Mouse (Mus musculus) lung, postnatal 0 days (tissue): ENCODE measurements around the gene Pip5kl1. TPM values are rescaled to one million over a fixed set of nuclear protein-coding genes. Genes with fewer than 3 reads are reported as not detected.
A peak's percentile ranks its signal among the peaks of the same experiment; 100 is the strongest.

Source experiments
- ATAC-seq: fragments of 200-750 bp; cut with Nextera tagmentation; 2 replicates; pipeline ENCODE4 v1.8.0; 2017; ENCODE audit warnings: moderate library complexity
- DNase-seq: peaks from one replicate; pipeline ENCODE4 v3.0.0-alpha.2; 2016; ENCODE audit warnings: low spot score
- H3K27ac ChIP-seq: fragments of 300-500 bp; sonication (generic); 2 replicates; pipeline ENCODE4 v1.5.1; 2014; ENCODE audit warnings: antibody characterized with exemption, mild to moderate bottlenecking, low read length, mixed read lengths
- H3K27me3 ChIP-seq: fragments of 300-500 bp; sonication (generic); replicated peaks from 2 replicates; pipeline ENCODE4 v1.6.1; 2014; ENCODE audit warnings: low read length, mixed read lengths; ENCODE audit not compliant: insufficient read depth
- H3K36me3 ChIP-seq: fragments of 300-500 bp; sonication (generic); 2 replicates; pipeline ENCODE4 v1.6.1; 2014; ENCODE audit warnings: low read length, mixed read lengths; ENCODE audit not compliant: insufficient read depth
- H3K4me1 ChIP-seq: fragments of 300-500 bp; sonication (generic); 2 replicates; pipeline ENCODE4 v1.6.1; 2014; ENCODE audit warnings: antibody characterized with exemption, low read depth, low read length, mixed read lengths; ENCODE audit not compliant: insufficient read depth
- H3K4me2 ChIP-seq: fragments of 300-500 bp; sonication (generic); replicated peaks from 2 replicates; pipeline ENCODE4 v1.6.1; 2014; ENCODE audit warnings: low read depth, mild to moderate bottlenecking, low read length, moderate library complexity, mixed read lengths
- H3K4me3 ChIP-seq: fragments of 300-500 bp; sonication (generic); 2 replicates; pipeline ENCODE4 v1.5.1; 2014; ENCODE audit warnings: low read depth, low read length
- H3K9ac ChIP-seq: fragments of 300-500 bp; sonication (generic); replicated peaks from 2 replicates; pipeline ENCODE4 v1.6.1; 2014; ENCODE audit warnings: low read depth, mild to moderate bottlenecking
- H3K9me3 ChIP-seq: fragments of 300-500 bp; sonication (generic); 2 replicates; pipeline ENCODE4 v1.6.1; 2016; ENCODE audit warnings: low read length, mixed read lengths
- CTCF ChIP-seq: IDR thresholded peaks from 2 replicates; pipeline ENCODE4 v1.5.1; 2016; ENCODE audit warnings: antibody characterized with exemption, mild to moderate bottlenecking
- EP300 ChIP-seq: IDR thresholded peaks from 2 replicates; pipeline ENCODE4 v1.6.1; 2016; ENCODE audit warnings: antibody characterized with exemption, mild to moderate bottlenecking, control low read depth
- WGBS: fragments of 180-500 bp; shearing (Covaris S2); extraction: QIAGEN DNeasy Blood & Tissue Kit; methylation state at CpG from one replicate; pipeline ENCODE4 v1.1.7; 2014; 5-methylcytosine and 5-hydroxymethylcytosine counted together
- polyA plus RNA-seq: library from polyadenylated mRNA; unstranded; fragments of >200 nt; fragmentation: Nextera tagmentation; extraction: Ambion mirVana; gene quantifications from 2 replicates; pipeline ENCODE4 v1.2.1, GENCODE M21; 2015

The Pip5kl1 gene
- polyA plus RNA-seq, 1 experiment from 2014 or later: not detected

GRCm38 (mm10) chr2:32543031-32543449, 31.6 kb upstream of the Pip5kl1 start:
- 43% methylated on average over 3 of the region's 3 CpGs for WGBS
- Histone ChIP-seq H3K4me2 (no peak overlapping the region), H3K4me1 (peaks cover 24% of the 10 kb centered on the region), H3K4me3 (no peak overlapping the region), H3K9ac (no peak overlapping the region), H3K27me3 (no peaks in the 10 kb centered on the region), H3K9me3 (no peaks in the 10 kb centered on the region), H3K27ac (peak overlapping the region; percentile 20; the same call in 1 of the 2 replicates), H3K36me3 (no peaks in the 10 kb centered on the region)
- TF ChIP-seq EP300 (no peak), CTCF (no peak)
- ATAC-seq: no peak
- peak; percentile 14 for DNase-seq

- WGBS: 91% methylated on average over 1 of the region's 1 CpGs
- Histone ChIP-seq H3K27ac (no peak overlapping the region), H3K4me2 (no peak overlapping the region), H3K27me3 (no peaks in the 10 kb centered on the region), H3K4me1 (peaks cover 12% of the 10 kb centered on the region), H3K36me3 (no peaks in the 10 kb centered on the region), H3K9ac (no peak overlapping the region), H3K4me3 (no peak overlapping the region), H3K9me3 (no peaks in the 10 kb centered on the region)
- no peak for ATAC-seq
- DNase-seq: no peak
- TF ChIP-seq EP300 (no peak), CTCF (no peak)
These were observed 27.6 kb upstream of the Pip5kl1 start for GRCm38 (mm10) chr2:32546951-32547350.

- DNase-seq (no peak), ATAC-seq (no peak)
- no peak overlapping the region for H3K9ac ChIP-seq
- no peak for TF ChIP-seq CTCF
- no peak for TF ChIP-seq EP300
- no peak overlapping the region for H3K27ac ChIP-seq
- no peaks in the 10 kb centered on the region for H3K9me3 ChIP-seq
- H3K4me1 ChIP-seq: peaks cover 12% of the 10 kb centered on the region
- no peak overlapping the region for H3K4me3 ChIP-seq
- no peaks in the 10 kb centered on the region for H3K36me3 ChIP-seq
- no peak overlapping the region for H3K4me2 ChIP-seq
- 62% methylated on average over 5 of the region's 5 CpGs for WGBS
- no peaks in the 10 kb centered on the region for H3K27me3 ChIP-seq
These were observed 27.2 kb upstream of the Pip5kl1 start for GRCm38 (mm10) chr2:32547380-32547779.

DNA sequence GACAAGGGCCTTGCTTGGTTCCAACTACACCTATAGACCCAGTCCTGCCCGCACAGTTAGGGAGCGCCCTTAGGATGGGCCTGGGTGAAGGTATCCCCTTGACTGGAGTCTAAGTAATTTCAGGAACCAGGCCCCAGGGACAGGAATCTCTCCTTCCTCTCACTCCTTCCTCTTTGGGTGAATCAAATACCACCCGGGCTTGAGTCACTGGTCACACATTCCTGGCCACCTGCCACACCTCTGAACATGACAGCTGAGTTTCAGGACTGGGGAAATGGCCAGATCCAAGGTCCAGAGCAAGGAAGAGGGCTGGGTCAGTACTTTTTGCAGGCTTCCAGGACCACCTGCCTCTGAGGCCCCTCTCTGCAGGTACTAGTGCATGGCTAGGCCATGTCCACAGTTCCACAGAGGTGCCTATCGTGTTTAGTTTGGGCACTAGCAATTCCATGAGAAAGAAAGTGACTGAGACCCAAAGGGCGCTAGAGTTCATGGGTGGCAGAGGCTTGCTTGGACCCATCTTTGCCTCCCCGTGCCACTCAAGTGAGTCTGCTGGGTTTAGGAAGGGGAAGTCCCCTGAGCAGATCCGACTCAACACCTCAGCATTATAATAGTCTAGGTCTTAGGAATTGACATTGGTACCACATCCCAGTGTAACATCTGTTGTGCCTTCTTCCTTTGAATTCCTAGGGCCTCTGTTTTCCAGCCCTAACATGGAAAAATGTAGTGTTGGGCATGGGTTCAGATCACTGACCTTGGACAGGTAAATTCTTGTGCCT, 26.4 kb upstream of the Pip5kl1 start:
- no peak overlapping the region for H3K9ac ChIP-seq
- H3K36me3 ChIP-seq: no peaks in the 10 kb centered on the region
- ATAC-seq: no peak; the same call in 1 of the 2 replicates
- H3K4me3 ChIP-seq: no peak overlapping the region
- H3K4me1 ChIP-seq: peaks cover 7% of the 10 kb centered on the region
- no peak overlapping the region for H3K4me2 ChIP-seq
- H3K27ac ChIP-seq: no peak overlapping the region; the same call in 1 of the 2 replicates
- no peaks in the 10 kb centered on the region for H3K27me3 ChIP-seq
- TF ChIP-seq CTCF (no peak), EP300 (no peak)
- peak; percentile 66 for DNase-seq
- WGBS: 79% methylated on average over 7 of the region's 7 CpGs
- H3K9me3 ChIP-seq: no peaks in the 10 kb centered on the region

- WGBS: 70% methylated on average over 9 of the region's 9 CpGs
- TF ChIP-seq EP300: no peak
- no peak for TF ChIP-seq CTCF
- H3K27me3 ChIP-seq: no peaks in the 10 kb centered on the region
- H3K4me3 ChIP-seq: no peak overlapping the region
- no peak overlapping the region for H3K4me2 ChIP-seq
- no peak overlapping the region for H3K9ac ChIP-seq
- DNase-seq: no peak
- H3K27ac ChIP-seq: no peak overlapping the region
- ATAC-seq: no peak
- no peaks in the 10 kb centered on the region for H3K36me3 ChIP-seq
- H3K4me1 ChIP-seq: peaks cover 6% of the 10 kb centered on the region; the same call in 1 of the 2 replicates
- no peaks in the 10 kb centered on the region for H3K9me3 ChIP-seq
These were observed 25.4 kb upstream of the Pip5kl1 start for GRCm38 (mm10) chr2:32549171-32549570.

GRCm38 (mm10) chr2:32549764-32550163, 24.8 kb upstream of the Pip5kl1 start:
- peaks cover 6% of the 10 kb centered on the region; the same call in 1 of the 2 replicates for H3K4me1 ChIP-seq
- no peaks in the 10 kb centered on the region for H3K36me3 ChIP-seq
- H3K4me3 ChIP-seq: no peak overlapping the region
- H3K9me3 ChIP-seq: no peaks in the 10 kb centered on the region
- H3K27ac ChIP-seq: no peak overlapping the region
- peak; percentile 69 for ATAC-seq
- TF ChIP-seq EP300 (no peak), CTCF (no peak)
- WGBS: 39% methylated on average over 6 of the region's 6 CpGs
- peak; percentile 57 for DNase-seq
- no peak overlapping the region for H3K4me2 ChIP-seq
- H3K27me3 ChIP-seq: no peaks in the 10 kb centered on the region
- H3K9ac ChIP-seq: no peak overlapping the region
